Mouse (Mus musculus) E14TG2a.4 (cell line): ENCODE results near the gene Slc24a2.

Experiments used
- CTCF ChIP-seq: conservative IDR thresholded peaks from 2 replicates; pipeline ENCODE4 v1.5.1; 2014; ENCODE audit warnings: low read length
- NANOG ChIP-seq: IDR thresholded peaks from 2 replicates; pipeline ENCODE4 v1.6.1; 2014; ENCODE audit warnings: borderline replicate concordance, low read length, mixed read lengths

GRCm38 (mm10) chr4:87057572-87057971 lies 172.7 kb downstream of the Slc24a2 start:
- no peak for TF ChIP-seq CTCF
- no peak for TF ChIP-seq NANOG
